Mouse (Mus musculus): ENCODE measurements around the gene Med1. TPM values are rescaled to one million over a fixed set of nuclear protein-coding genes. Genes with fewer than 3 reads are reported as not detected.
A peak's percentile ranks its signal among the peaks of the same experiment; 100 is the strongest.
"Not testable (repeated sequence)": the region's sequence is repeated elsewhere in the genome, so short reads cannot be mapped to it uniquely, and the experiment has no call there.

The Med1 gene
- total RNA-seq (2021) = 10 to 100 TPM; 45.3 to 48.4 TPM
- long read RNA-seq, partial matches to known transcripts = 0 of 8 reads
- long read RNA-seq, other reads (novel, unspliced or antisense) = 8 of 8 reads

DNA sequence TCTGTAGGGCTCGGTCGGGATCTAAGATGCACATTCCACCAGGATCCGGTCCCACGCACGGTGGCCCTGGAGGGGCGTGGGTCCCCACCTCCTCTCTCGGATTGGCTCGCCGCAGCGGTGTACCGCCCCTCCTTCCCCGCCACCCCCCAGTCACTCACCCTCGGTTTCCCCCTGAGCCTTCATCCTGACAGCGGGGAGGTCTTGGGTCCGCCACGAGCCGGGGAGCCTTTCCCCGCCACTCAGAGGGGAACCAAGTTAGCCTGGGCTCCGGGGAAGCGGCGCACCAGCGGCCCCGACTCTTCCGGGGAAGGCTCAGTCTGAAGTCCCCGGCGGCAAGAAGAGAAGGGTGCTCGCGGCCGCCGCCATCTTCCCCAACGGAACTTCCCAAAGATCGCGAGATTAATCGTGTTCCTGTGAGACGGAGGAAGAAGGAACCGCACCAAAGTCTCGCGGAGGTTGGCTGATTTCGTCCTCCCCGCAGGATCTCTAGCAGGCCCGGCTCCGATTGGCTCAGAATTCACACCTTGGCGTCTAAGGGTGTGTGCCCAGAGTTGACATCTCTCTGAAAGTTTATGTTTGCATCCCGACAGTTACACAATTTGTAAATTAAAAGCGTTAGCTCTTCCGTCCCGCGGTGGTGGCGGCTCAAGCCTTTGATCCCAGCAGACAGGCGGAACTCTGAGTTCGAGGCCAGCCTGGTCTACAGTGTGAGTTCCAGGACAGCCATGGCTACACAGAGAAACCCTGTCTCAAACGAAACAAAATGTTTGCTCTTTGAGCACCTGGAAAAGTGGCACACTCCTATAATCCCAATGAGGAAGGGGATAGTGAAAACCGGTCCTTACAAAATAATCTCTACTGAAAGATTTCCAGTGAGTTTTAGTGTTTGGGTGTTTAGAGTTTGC, at the start of gene Med1:
TSS of gene Med1 (minus strand) at position 393 of the 905 bp plus-strand sequence.
- DNase-seq (ENCODE audit: low spot score in 2 of 2) = peak; percentile 88 to 94

DNA sequence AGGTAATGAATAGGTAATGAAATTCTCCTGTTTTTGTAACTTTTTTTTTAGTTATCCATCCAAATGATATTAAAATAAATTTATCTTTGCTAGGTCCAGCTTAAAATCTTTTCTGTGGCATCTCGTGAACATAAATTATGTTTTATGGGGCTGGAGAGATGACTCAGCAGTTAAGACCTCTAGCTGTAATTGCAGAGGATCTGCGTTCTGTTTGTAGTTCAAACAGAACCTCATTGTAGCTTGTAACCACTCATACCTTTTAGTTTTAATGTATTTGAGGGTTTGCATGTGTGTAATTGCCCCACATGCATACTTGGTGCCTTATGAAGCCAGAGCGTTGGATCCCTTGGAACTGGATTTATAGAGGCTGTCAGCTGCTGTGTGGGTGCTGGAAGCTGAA, 45.9 kb upstream of the Med1 start:
- no peak for DNase-seq (ENCODE audit: low spot score in 2 of 2)

GRCm38 (mm10) chr11:98238416-98238815, 45.3 kb upstream of the Med1 start:
- DNase-seq (ENCODE audit: low spot score in 2 of 2) = no peak

DNA sequence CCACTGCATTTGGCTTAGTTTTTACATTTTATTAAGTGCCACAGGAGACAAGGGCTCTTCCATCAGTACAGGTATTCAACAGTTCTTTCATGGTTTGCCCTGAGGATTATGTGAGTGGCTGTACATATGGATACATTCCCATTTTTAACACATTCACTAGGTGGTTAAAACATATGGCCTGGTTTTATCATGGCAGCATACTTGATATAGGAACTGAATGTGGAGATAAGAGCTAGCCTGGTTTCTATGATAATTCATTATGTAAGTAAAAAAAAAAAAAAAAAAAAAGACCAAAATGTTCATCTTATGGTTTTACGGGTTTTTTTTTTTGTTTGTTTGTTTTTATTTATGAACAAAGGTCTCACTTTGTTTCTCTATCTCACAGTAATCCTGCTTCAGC, 33.3 kb upstream of the Med1 start:
- no peak for DNase-seq (ENCODE audit: low spot score in 2 of 2)

DNA sequence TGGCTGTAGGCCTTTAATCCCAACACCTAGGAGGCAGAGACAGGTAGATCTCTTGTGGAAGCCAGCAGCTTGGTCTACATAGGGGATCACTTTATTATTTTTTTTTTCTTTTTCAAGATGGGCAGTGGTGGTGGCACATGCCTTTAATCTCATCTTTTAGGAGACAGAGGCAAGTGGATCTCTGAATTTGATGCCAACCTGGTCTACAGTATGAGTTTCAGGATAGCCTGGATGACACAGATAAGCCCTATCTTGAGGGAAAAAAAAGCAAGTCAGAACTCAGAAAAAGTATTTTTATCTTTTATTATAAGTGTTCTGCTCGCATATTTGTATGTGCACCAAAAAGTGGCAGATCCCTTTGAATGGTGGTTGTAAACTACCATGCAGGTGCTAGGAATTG, 20.2 kb upstream of the Med1 start:
- no peak for DNase-seq (ENCODE audit: low spot score in 2 of 2)

DNA sequence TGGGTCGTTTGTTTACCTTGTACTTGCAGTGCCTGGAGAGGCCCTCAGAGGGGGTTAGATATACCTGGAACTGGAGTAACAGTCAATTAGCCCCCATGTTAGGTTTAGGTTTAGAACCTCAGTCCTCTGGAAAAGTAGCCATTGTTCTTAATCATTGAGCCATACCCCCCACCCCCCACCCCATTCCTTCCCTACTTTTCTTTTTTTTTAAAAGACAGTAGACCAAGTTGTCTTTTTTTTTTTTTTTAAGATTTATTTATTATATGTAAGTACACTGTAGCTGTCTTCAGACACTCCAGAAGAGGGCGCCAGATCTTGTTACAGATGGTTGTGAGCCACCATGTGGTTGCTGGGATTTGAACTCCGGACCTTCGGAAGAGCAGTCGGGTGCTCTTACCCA, 16.6 kb upstream of the Med1 start:
- DNase-seq (ENCODE audit: low spot score in 2 of 2) = not testable (repeated sequence)

GRCm38 (mm10) chr11:98206281-98206680, 13.2 kb upstream of the Med1 start:
- DNase-seq (ENCODE audit: low spot score in 2 of 2) = not testable (repeated sequence)

DNA sequence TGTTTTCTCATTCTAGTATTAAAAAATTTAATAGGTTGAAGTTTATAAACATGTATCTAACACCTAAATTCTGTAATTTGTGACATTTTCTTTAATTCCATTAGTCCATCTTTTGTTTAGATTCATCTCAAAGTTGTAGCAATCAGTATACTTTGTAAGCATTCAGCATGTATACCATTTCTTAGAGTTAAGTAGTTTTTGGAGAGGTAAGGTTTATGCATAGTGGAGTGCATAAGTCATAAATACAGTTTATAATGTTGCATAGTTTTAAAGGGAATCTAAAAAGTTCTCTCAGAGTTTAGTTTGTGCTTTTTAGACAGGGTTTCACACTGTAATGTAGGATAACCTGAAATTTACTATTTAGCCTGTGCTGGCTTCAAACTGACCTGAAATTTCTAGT, 12.4 kb upstream of the Med1 start:
- DNase-seq (ENCODE audit: low spot score in 2 of 2) = no peak

DNA sequence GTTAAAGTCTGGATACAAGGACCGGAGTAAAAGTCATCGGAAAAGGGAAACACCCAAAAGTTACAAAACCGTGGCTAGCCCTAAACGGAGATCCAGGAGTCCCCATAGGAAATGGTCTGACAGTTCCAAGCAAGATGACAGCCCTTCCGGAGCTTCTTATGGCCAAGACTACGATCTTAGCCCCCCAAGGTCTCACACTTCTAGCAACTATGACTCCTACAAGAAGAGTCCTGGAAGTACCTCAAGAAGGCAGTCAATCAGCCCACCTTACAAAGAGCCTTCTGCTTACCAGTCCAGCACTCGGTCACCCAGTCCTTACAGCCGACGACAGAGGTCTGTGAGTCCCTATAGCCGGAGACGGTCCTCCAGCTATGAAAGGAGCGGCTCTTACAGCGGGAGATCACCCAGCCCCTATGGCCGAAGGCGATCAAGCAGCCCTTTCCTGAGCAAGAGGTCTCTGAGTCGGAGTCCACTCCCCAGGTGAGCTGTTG, 10.9 kb upstream of the Med1 start:
- DNase-seq (ENCODE audit: low spot score in 2 of 2) = no peak

- peak in 1 of 2 experiments; percentile 33 for DNase-seq (ENCODE audit: low spot score in 2 of 2)
These were observed 10.3 kb upstream of the Med1 start for GRCm38 (mm10) chr11:98203351-98203911.

DNA sequence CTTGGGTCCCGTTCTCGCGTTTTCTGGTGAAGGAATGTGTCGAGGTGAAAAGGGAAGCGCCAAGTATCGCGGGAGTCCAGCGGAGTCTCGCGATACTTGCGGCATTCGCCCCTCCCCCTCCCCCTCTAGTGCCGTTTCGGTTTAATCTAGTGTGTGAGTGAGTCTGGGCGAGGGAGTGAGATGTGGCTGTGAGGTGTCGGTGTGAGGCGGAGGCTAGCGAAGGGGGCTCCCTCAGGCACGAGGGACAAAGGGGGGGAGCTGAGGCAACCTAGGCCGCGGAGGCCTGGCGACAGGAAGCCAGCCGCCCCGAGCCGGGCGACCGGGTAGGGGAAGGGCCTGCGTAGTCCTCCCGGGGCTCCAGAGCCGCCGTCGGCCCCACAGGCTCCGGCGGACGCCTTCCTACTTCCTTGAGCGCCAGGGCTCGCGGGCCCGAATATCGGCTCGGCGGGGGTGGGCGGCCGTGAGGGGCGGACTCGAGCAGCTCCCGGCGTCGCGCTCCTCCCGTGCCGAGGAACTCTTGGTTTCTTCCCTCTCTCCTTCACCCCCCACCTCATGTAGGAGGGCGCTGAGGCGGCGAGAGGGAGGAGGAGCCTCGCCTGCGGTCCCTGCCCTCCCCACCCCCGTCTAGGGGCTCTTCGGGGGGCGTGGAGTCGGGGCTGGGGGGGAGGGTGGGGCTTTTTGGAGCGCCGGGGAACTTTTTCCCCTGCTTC, 9.7 kb upstream of the Med1 start, which contains the start of gene Cdk12:
TSS of gene Cdk12 (plus strand) at position 419 of the 710 bp plus-strand sequence.
- DNase-seq (ENCODE audit: low spot score in 2 of 2) = peak; percentile 90 to 99

DNA sequence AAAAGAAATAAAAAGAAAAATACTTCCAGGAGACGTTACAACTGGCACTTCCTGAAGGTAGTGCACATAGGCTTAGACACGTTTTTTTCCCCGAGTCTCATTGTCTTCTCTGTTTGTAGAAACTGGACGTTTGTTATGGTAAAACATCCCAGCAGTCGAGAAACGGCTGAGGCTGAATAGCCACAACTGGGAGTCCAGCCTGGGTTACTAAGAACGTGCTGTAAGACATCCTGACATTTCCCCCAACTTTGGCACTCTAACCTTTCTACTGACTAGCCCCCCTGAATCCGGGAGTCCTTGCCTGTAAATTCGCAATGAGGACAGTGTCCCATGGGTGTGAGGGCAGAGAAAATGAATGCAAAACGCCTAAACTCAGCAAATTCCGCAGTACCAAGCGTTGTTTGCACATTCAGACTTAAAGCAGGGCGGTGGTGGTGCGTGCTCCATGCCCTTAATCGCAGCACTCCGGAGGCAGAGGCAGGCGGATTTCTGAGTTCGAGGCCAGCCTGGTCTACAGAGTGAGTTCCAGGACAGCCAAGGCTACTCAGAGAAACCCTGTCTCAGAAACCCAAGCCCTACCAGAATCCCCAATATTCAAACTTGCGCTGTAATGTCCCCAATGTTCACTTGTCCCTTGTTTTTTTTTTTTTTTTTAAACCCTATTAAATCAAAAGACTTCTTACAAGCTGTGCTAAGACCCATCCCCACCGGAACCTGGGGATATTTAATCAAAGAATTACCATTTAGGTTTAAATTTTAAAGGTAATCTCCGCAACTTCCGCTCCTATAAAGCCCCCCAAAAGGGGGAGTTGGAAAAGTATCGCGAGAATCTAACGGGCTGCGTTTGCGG, 8.9 kb upstream of the Med1 start:
- peak in 1 of 2 experiments; percentile 28 for DNase-seq (ENCODE audit: low spot score in 2 of 2)

DNA sequence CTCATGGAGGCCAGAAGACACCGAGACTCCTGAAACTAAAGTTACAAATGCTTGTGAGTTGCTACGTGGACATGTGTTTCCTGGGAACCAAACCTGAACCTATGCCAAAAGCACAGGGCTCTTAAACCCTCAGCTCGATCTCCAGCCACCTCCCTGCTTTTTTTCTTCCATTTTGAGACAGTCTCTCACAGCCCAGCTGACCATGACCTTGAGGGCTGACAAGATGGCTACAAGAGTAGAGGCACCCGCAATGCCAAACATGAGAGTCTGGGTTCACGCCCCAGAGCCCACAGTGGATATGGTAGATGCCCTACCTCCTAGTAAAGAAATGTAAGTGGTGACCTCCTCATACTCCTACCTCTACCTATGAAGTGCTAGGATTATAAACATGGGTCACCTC, 2.3 kb downstream of the Med1 start:
- no peak for DNase-seq (ENCODE audit: low spot score in 2 of 2)

DNA sequence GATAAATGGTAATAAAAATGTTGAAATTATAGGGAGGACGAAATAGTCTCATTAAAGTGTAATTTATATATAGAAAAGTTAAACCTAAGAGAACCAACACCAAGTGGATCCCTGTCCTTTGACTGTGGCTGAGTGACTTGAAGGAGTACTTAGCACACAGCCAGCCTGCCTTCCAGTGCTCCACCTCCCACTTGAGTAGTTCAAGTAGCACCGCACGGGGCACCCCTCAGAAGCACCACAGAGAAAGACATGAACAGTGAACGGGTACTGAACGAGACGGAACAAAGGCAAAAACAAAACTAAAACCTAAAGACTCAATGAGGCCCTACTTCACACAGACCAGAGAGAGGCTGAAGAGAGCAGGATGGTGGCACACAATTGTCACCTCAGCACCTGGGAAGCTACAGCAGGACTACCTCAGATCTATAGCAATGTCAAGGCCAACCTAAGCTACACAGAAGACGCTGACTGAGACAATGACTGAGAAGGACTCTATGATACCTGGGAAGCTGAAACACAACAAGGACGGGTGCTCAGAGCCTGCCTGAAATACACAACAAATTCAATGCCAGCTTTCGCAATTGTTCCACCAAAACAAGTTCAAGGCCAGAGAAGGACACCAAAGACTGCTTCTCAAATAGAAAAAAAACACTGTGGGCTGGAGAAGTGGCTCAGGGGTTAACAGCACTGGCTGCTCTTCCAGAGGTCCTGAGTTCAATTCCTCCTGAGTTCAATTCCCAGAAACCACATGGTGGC, 5.3 kb downstream of the Med1 start:
- no peak for DNase-seq (ENCODE audit: low spot score in 2 of 2)

DNA sequence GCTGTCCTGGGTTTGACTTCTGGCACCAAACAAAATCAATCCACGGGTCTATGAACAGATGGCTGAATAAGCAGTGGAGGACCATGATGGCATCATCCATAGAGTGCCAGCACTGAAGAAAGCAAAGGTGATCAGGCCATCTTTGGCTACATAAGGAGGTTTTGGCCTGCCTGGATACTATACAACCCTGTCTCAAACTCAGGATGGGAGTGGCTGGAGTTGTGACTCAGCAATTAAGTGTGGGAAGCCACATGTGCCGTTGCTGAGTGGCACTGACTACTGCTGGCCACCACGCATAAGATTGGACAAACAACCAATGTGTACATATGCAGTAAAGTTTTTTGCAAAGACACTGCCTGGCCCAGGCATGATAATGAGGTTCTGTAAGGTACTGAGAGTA, 10.9 kb downstream of the Med1 start:
- not testable (repeated sequence) for DNase-seq (ENCODE audit: low spot score in 2 of 2)

- DNase-seq (ENCODE audit: low spot score in 2 of 2) = no peak
These were observed 24.7 kb downstream of the Med1 start for GRCm38 (mm10) chr11:98168400-98168799.

DNA sequence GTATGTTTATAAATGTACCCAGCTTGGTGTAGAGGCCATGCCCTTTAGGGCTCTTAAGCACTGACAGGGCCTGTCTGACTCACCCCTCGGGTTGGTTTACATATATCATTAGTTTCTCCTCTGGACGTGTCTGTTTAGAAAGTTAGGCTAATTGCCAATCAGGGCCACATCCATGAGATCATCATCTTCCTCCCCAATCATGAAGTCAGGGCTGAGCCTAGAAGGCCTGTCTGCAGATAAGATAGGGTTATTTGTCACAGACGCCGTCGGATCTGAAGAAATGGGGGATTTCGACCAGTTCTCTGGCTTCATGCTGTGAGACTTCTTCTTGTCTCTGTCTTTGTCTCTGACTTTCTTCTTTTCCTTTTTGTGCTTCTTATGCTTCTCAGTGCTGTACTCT, 38.0 kb downstream of the Med1 start:
- DNase-seq (ENCODE audit: low spot score in 2 of 2) = no peak

DNA sequence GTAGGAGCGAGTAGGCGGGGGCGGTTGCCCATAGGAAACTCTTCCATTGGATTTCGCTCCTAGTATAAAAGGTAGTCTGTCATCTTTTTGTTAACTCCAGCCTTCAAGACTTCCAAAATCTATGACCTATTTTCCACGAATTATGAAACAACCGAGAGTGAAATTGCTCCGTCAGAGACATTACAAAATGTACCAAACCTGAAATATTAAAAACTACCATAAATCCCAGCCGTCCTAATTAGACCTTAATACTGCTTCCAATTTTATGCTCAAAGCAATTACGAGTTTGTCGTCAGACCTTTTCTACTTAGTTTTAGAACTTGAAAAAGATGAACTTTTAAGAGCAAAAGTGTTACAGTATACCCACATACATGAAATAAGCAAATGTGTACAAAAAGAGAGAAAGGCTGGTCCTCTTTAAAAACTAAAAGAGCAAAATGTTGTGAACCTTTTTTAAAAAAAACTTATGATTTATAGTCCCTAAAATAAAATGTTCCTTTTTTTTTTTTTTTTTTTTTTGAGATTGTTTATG, 42.4 kb downstream of the Med1 start:
- DNase-seq (ENCODE audit: low spot score in 2 of 2) = no peak

DNA sequence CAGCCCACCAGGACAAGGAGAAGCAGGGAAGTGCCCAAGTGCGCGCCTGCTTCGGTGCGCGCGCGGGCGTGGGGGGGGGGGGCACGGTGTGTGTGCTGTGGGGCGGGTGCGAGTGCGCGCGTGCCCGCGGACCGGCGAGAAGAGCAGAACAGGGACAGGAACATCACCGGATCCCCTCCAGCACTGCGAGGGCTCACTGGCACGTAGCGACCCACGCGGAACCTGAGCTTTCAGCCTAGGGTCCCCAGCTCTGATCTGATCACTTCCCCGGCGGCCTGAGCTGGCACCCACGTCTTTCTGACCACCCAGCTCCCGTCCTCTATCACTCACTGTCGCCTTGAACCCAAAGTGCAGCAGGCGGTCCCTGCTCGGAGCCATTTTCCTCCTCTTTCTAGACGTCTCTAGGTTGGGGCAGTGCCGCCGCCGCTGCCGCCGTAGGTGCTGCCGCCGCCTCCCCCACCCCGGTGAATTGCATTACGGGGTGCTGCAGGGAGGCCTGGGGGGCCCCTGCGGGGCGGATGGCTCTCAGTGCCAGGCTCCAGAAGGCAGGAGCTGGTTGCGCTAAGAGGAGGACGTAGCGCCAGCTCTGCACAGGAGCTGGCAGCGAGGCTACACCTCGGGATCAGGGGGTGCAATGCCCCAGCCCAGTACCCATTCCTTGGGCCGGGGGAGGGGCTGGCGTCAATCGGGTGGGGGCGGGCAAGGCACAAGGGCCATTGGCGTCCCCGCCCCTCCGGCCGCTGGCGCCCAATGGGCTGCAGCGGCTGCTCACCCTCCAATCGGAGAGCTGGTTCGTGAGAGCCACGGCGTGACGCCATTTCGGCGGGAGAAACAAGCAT, 43.1 kb downstream of the Med1 start, which contains the start of gene Fbxl20:
TSS of gene Fbxl20 (minus strand) at position 618 of the 839 bp plus-strand sequence.
- peak; percentile 85 to 93 for DNase-seq (ENCODE audit: low spot score in 2 of 2)
